Mouse (Mus musculus): ENCODE measurements around the gene Gm11042. TPM values are rescaled to one million over a fixed set of nuclear protein-coding genes. Genes with fewer than 3 reads are reported as not detected.

Gm11042 gene
- not detected in 2 replicates for polyA plus RNA-seq (2015; fragmentation: Nextera tagmentation; extraction: Ambion mirVana)

- Histone ChIP-seq H3K9me3 (ENCODE audit: control insufficient read depth, low read length) (no peaks in the 10 kb centered on the region), H3K4me2 (ENCODE audit: low read depth, low read length) (peak within 1 kb of the TSS; percentile 73), H3K4me1 (ENCODE audit: control insufficient read depth, insufficient read depth, low read length) (no peaks in the 10 kb centered on the region), H3K9ac (ENCODE audit: low read depth, low read length) (peak within 1 kb of the TSS; percentile 69), H3K36me3 (ENCODE audit: control insufficient read depth, insufficient read depth, low read length) (no peaks in the 10 kb centered on the region), H3K27ac (ENCODE audit: low read length) (0 out of 2 replicates have a peak within 1 kb of the TSS, but pooled peaks have one; percentile 18), H3K27me3 (replicated peaks; ENCODE audit: control insufficient read depth, insufficient read depth, low read length) (no peaks in the 10 kb centered on the region), H3K4me3 (ENCODE audit: low read length) (peak within 1 kb of the TSS; percentile 57)
- WGBS, result 30% methylated on average over 17 of the region's 18 CpGs
- ATAC-seq, result peak; percentile 72
Measured at GRCm38 (mm10) chr12:74316344-74316973, at the start of gene Gm11042. Gene Gm11042, minus strand, starts transcription at chr12:74316394.

DNA sequence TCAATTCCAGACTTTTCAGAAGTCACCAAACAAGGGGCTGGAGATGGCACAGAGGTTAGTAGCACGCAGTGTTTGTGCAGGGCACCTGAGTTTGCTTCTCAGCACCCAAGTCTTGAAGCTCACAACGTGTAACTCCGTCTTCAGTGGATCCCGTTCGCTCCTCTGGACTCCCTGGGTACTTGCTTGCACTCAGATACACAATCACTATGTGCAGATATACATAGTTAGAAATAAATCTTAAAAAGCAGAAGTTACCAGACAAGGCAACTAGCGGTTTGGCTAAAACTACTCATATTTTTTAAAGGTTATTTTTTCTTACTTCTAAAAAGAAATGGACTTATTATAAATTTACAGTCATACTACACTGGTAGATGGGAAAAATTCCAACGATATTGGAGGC, 48.3 kb upstream of the Gm11042 start:
- no peak for ATAC-seq
- WGBS, result 80% methylated on average over 7 of the region's 7 CpGs

DNA sequence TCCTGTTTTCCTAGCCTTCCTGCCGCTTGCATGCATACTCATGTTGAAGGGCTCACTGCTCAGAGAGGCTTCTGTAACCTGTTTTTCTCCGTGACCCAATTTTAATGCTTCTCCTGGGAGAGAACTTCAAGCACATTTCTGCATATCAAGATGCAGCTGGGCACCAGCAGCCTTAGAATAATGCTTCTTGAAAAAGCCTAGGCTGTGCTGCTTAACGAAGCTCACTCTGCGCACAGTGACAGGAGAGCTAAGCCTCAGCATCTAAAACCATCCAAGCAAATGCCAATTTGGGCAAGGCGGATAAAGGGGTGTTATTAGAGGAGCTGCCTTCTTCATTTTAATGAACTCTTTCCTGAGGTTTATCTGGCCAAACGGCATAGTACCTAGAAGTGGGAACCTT, 46.9 kb upstream of the Gm11042 start:
- ATAC-seq, result no peak
- H3K27me3 ChIP-seq (replicated peaks; ENCODE audit: control insufficient read depth, insufficient read depth, low read length), result no peaks in the 10 kb centered on the region
- no peaks in the 10 kb centered on the region for H3K36me3 ChIP-seq (ENCODE audit: control insufficient read depth, insufficient read depth, low read length)
- H3K9ac ChIP-seq (ENCODE audit: low read depth, low read length), result no peak overlapping the region
- no peak overlapping the region for H3K4me3 ChIP-seq (ENCODE audit: low read length)
- no peak overlapping the region for H3K4me2 ChIP-seq (ENCODE audit: low read depth, low read length)
- H3K27ac ChIP-seq (ENCODE audit: low read length), result no peak overlapping the region
- 83% methylated on average over 6 of the region's 6 CpGs for WGBS
- no peaks in the 10 kb centered on the region for H3K9me3 ChIP-seq (ENCODE audit: control insufficient read depth, low read length)
- no peaks in the 10 kb centered on the region for H3K4me1 ChIP-seq (ENCODE audit: control insufficient read depth, insufficient read depth, low read length)

More for the DNA sequence above, 48.3 kb upstream of the Gm11042 start:
- H3K27ac ChIP-seq (ENCODE audit: low read length), result no peak overlapping the region
- H3K4me2 ChIP-seq (ENCODE audit: low read depth, low read length), result no peak overlapping the region
- no peak overlapping the region for H3K4me3 ChIP-seq (ENCODE audit: low read length)
- no peaks in the 10 kb centered on the region for H3K4me1 ChIP-seq (ENCODE audit: control insufficient read depth, insufficient read depth, low read length)
- no peaks in the 10 kb centered on the region for H3K36me3 ChIP-seq (ENCODE audit: control insufficient read depth, insufficient read depth, low read length)
- H3K9ac ChIP-seq (ENCODE audit: low read depth, low read length), result no peak overlapping the region
- no peaks in the 10 kb centered on the region for H3K9me3 ChIP-seq (ENCODE audit: control insufficient read depth, low read length)
- H3K27me3 ChIP-seq (replicated peaks; ENCODE audit: control insufficient read depth, insufficient read depth, low read length), result no peaks in the 10 kb centered on the region

DNA sequence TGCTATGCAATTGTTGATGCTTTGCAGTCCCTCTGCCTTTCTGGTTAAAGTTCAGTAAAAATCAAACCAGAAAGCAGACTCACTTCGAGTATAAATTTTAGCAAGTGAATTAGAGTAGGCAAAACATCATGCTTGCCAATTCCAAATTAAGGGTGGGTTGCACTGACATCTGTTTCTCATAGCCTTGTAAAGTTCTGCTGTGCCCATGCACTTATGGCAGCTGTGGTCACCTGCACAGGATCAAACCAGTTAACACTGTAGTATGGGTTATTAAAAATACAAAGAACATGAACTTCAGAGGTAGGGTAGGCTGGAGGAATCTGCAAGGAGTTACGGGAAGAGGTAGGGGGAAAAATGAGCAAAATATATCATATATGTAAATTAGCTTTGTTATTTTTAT, 46.3 kb upstream of the Gm11042 start:
- Histone ChIP-seq H3K4me2 (ENCODE audit: low read depth, low read length) (no peak overlapping the region), H3K4me3 (ENCODE audit: low read length) (no peak overlapping the region), H3K27me3 (replicated peaks; ENCODE audit: control insufficient read depth, insufficient read depth, low read length) (no peaks in the 10 kb centered on the region), H3K27ac (ENCODE audit: low read length) (no peak overlapping the region), H3K4me1 (ENCODE audit: control insufficient read depth, insufficient read depth, low read length) (no peaks in the 10 kb centered on the region), H3K9me3 (ENCODE audit: control insufficient read depth, low read length) (no peaks in the 10 kb centered on the region), H3K9ac (ENCODE audit: low read depth, low read length) (no peak overlapping the region), H3K36me3 (ENCODE audit: control insufficient read depth, insufficient read depth, low read length) (no peaks in the 10 kb centered on the region)
- WGBS, result 70% methylated on average over 2 of the region's 2 CpGs
- no peak for ATAC-seq

- no peaks in the 10 kb centered on the region for H3K27me3 ChIP-seq (replicated peaks; ENCODE audit: control insufficient read depth, insufficient read depth, low read length)
- 85% methylated on average over 5 of the region's 5 CpGs for WGBS
- H3K9ac ChIP-seq (ENCODE audit: low read depth, low read length), result no peak overlapping the region
- no peaks in the 10 kb centered on the region for H3K36me3 ChIP-seq (ENCODE audit: control insufficient read depth, insufficient read depth, low read length)
- no peak overlapping the region for H3K27ac ChIP-seq (ENCODE audit: low read length)
- H3K4me3 ChIP-seq (ENCODE audit: low read length), result no peak overlapping the region
- ATAC-seq, result no peak
- H3K4me1 ChIP-seq (ENCODE audit: control insufficient read depth, insufficient read depth, low read length), result no peaks in the 10 kb centered on the region
- no peaks in the 10 kb centered on the region for H3K9me3 ChIP-seq (ENCODE audit: control insufficient read depth, low read length)
- H3K4me2 ChIP-seq (ENCODE audit: low read depth, low read length), result no peak overlapping the region
Measured at GRCm38 (mm10) chr12:74359791-74360190, 43.6 kb upstream of the Gm11042 start.

GRCm38 (mm10) chr12:74357806-74358205, 41.6 kb upstream of the Gm11042 start:
- H3K4me3 ChIP-seq (ENCODE audit: low read length), result no peak overlapping the region
- H3K36me3 ChIP-seq (ENCODE audit: control insufficient read depth, insufficient read depth, low read length), result no peaks in the 10 kb centered on the region
- H3K9me3 ChIP-seq (ENCODE audit: control insufficient read depth, low read length), result no peaks in the 10 kb centered on the region
- no peak overlapping the region for H3K9ac ChIP-seq (ENCODE audit: low read depth, low read length)
- H3K4me1 ChIP-seq (ENCODE audit: control insufficient read depth, insufficient read depth, low read length), result no peaks in the 10 kb centered on the region
- H3K27ac ChIP-seq (ENCODE audit: low read length), result no peak overlapping the region
- no peaks in the 10 kb centered on the region for H3K27me3 ChIP-seq (replicated peaks; ENCODE audit: control insufficient read depth, insufficient read depth, low read length)
- no peak for ATAC-seq
- H3K4me2 ChIP-seq (ENCODE audit: low read depth, low read length), result no peak overlapping the region
- 39% methylated on average over 6 of the region's 6 CpGs for WGBS

GRCm38 (mm10) chr12:74342720-74343119, 26.5 kb upstream of the Gm11042 start:
- no peaks in the 10 kb centered on the region for H3K9me3 ChIP-seq (ENCODE audit: control insufficient read depth, low read length)
- no peak for ATAC-seq
- no peak overlapping the region for H3K4me2 ChIP-seq (ENCODE audit: low read depth, low read length)
- H3K4me3 ChIP-seq (ENCODE audit: low read length), result no peak overlapping the region
- H3K9ac ChIP-seq (ENCODE audit: low read depth, low read length), result no peak overlapping the region
- no peaks in the 10 kb centered on the region for H3K27me3 ChIP-seq (replicated peaks; ENCODE audit: control insufficient read depth, insufficient read depth, low read length)
- H3K4me1 ChIP-seq (ENCODE audit: control insufficient read depth, insufficient read depth, low read length), result no peaks in the 10 kb centered on the region
- H3K27ac ChIP-seq (ENCODE audit: low read length), result no peak overlapping the region
- 62% methylated on average over 3 of the region's 3 CpGs for WGBS
- no peaks in the 10 kb centered on the region for H3K36me3 ChIP-seq (ENCODE audit: control insufficient read depth, insufficient read depth, low read length)

GRCm38 (mm10) chr12:74340070-74340469, 23.9 kb upstream of the Gm11042 start:
- no peaks in the 10 kb centered on the region for H3K4me1 ChIP-seq (ENCODE audit: control insufficient read depth, insufficient read depth, low read length)
- H3K4me3 ChIP-seq (ENCODE audit: low read length), result no peak overlapping the region
- ATAC-seq, result no peak
- no peaks in the 10 kb centered on the region for H3K36me3 ChIP-seq (ENCODE audit: control insufficient read depth, insufficient read depth, low read length)
- no peaks in the 10 kb centered on the region for H3K9me3 ChIP-seq (ENCODE audit: control insufficient read depth, low read length)
- no peak overlapping the region for H3K9ac ChIP-seq (ENCODE audit: low read depth, low read length)
- WGBS, result 53% methylated on average over 2 of the region's 2 CpGs
- H3K27ac ChIP-seq (ENCODE audit: low read length), result no peak overlapping the region
- H3K27me3 ChIP-seq (replicated peaks; ENCODE audit: control insufficient read depth, insufficient read depth, low read length), result no peaks in the 10 kb centered on the region
- H3K4me2 ChIP-seq (ENCODE audit: low read depth, low read length), result no peak overlapping the region

DNA sequence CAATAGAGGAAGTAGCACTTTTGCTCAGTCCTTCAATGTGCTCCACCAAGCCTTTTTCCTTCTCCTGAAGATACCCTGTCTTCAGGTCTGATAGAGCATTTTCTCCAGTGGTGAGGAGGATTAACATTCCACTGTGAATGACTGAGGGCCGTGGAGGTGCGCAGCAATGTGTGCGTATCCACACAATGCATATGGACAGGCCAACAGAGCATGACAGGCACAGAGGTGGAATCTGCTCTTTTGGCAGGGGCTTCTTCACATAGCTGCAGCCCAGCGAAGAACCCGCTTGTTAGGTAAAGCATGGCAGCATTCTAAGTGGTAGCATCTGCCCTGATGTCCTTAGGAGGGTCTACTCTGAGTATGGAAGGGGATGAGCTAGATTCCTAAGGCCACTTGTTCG, 17.5 kb upstream of the Gm11042 start:
- no peaks in the 10 kb centered on the region; the same call in 1 of the 2 replicates for H3K27me3 ChIP-seq (replicated peaks; ENCODE audit: control insufficient read depth, insufficient read depth, low read length)
- no peaks in the 10 kb centered on the region for H3K9me3 ChIP-seq (ENCODE audit: control insufficient read depth, low read length)
- no peaks in the 10 kb centered on the region for H3K36me3 ChIP-seq (ENCODE audit: control insufficient read depth, insufficient read depth, low read length)
- no peak for ATAC-seq
- no peak overlapping the region for H3K9ac ChIP-seq (ENCODE audit: low read depth, low read length)
- WGBS, result 92% methylated on average over 6 of the region's 6 CpGs
- no peak overlapping the region for H3K4me3 ChIP-seq (ENCODE audit: low read length)
- no peak overlapping the region for H3K4me2 ChIP-seq (ENCODE audit: low read depth, low read length)
- no peak overlapping the region for H3K27ac ChIP-seq (ENCODE audit: low read length)
- H3K4me1 ChIP-seq (ENCODE audit: control insufficient read depth, insufficient read depth, low read length), result no peaks in the 10 kb centered on the region

- no peaks in the 10 kb centered on the region for H3K9me3 ChIP-seq (ENCODE audit: control insufficient read depth, low read length)
- no peaks in the 10 kb centered on the region; the same call in 1 of the 2 replicates for H3K27me3 ChIP-seq (replicated peaks; ENCODE audit: control insufficient read depth, insufficient read depth, low read length)
- no peaks in the 10 kb centered on the region for H3K4me1 ChIP-seq (ENCODE audit: control insufficient read depth, insufficient read depth, low read length)
- no peak for ATAC-seq
- H3K27ac ChIP-seq (ENCODE audit: low read length), result no peak overlapping the region
- no peak overlapping the region for H3K9ac ChIP-seq (ENCODE audit: low read depth, low read length)
- 26% methylated on average over 13 of the region's 13 CpGs for WGBS
- H3K4me2 ChIP-seq (ENCODE audit: low read depth, low read length), result no peak overlapping the region
- no peaks in the 10 kb centered on the region for H3K36me3 ChIP-seq (ENCODE audit: control insufficient read depth, insufficient read depth, low read length)
- no peak overlapping the region for H3K4me3 ChIP-seq (ENCODE audit: low read length)
Measured at GRCm38 (mm10) chr12:74333016-74333415, 16.8 kb upstream of the Gm11042 start.
